Mouse (Mus musculus) mature B cell (primary cell): Measurements from ENCODE around the gene Rps15a.

Experiments used
- in situ Hi-C: fragments of 300-500 bp; cut with MboI; formaldehyde crosslinking; loops from 2 replicates; pipeline ENCODE4 v1.14.3; 2019

Gene Rps15a

GRCm38 (mm10) chr7:118115877-118116568 lies at the start of gene Rps15a:
TSS of gene Rps15a (minus strand) at chr7:118116188.
- in situ Hi-C loops, result loop anchor here (25.0 kb wide), 3 partner anchors 421 to 1779 kb away; partner anchors contain the start of genes Ccp110, Coq7, Gde1 and Rps13

GRCm38 (mm10) chr7:118163006-118163405 lies 47.0 kb upstream of the Rps15a start:
- in situ Hi-C loops, result no loop called here

- in situ Hi-C loops, result no loop called here
Observed at GRCm38 (mm10) chr7:118160121-118160520, 44.1 kb upstream of the Rps15a start.

- in situ Hi-C loops, result no loop called here
Observed at GRCm38 (mm10) chr7:118156461-118156860, 40.5 kb upstream of the Rps15a start.

- in situ Hi-C loops, result no loop called here
Observed at GRCm38 (mm10) chr7:118154150-118154549, 38.2 kb upstream of the Rps15a start.

GRCm38 (mm10) chr7:118143602-118144001 lies 27.6 kb upstream of the Rps15a start:
- in situ Hi-C loops, result no loop called here

GRCm38 (mm10) chr7:118143123-118143522 lies 27.1 kb upstream of the Rps15a start:
- in situ Hi-C loops, result no loop called here

- in situ Hi-C loops, result no loop called here
Observed at GRCm38 (mm10) chr7:118141271-118141670, 25.3 kb upstream of the Rps15a start.

GRCm38 (mm10) chr7:118135128-118135527 lies 19.1 kb upstream of the Rps15a start:
- in situ Hi-C loops, result no loop called here

- in situ Hi-C loops, result no loop called here
Observed at GRCm38 (mm10) chr7:118129430-118130041, 13.5 kb upstream of the Rps15a start, which contains the start of gene Arl6ip1. TSS of gene Arl6ip1 (minus strand) at chr7:118129662.

- in situ Hi-C loops, result no loop called here
Observed at GRCm38 (mm10) chr7:118128925-118129429, 13.0 kb upstream of the Rps15a start.

- in situ Hi-C loops, result no loop called here
Observed at GRCm38 (mm10) chr7:118126219-118126875, 10.4 kb upstream of the Rps15a start.

- in situ Hi-C loops, result no loop called here
Observed at GRCm38 (mm10) chr7:118125736-118126135, 9.7 kb upstream of the Rps15a start.

- in situ Hi-C loops, result loop anchor here (25.0 kb wide), 3 partner anchors 414 to 1786 kb away; partner anchors contain the start of genes Ccp110, Coq7, Gde1 and Rps13
Observed at GRCm38 (mm10) chr7:118123512-118124411, 7.8 kb upstream of the Rps15a start.

GRCm38 (mm10) chr7:118122235-118122634 lies 6.2 kb upstream of the Rps15a start:
- in situ Hi-C loops, result loop anchor here (25.0 kb wide), 3 partner anchors 415 to 1785 kb away; partner anchors contain the start of genes Ccp110, Coq7, Gde1 and Rps13

- in situ Hi-C loops, result loop anchor here (25.0 kb wide), 3 partner anchors 417 to 1783 kb away; partner anchors contain the start of genes Ccp110, Coq7, Gde1 and Rps13
Observed at GRCm38 (mm10) chr7:118120654-118121053, 4.7 kb upstream of the Rps15a start.

- in situ Hi-C loops, result loop anchor here (25.0 kb wide), 3 partner anchors 417 to 1783 kb away; partner anchors contain the start of genes Ccp110, Coq7, Gde1 and Rps13
Observed at GRCm38 (mm10) chr7:118119946-118120345, 4.0 kb upstream of the Rps15a start.

- in situ Hi-C loops, result loop anchor here (25.0 kb wide), 3 partner anchors 418 to 1782 kb away; partner anchors contain the start of genes Ccp110, Coq7, Gde1 and Rps13
Observed at GRCm38 (mm10) chr7:118119142-118119541, 3.2 kb upstream of the Rps15a start.

- in situ Hi-C loops, result loop anchor here (25.0 kb wide), 3 partner anchors 419 to 1781 kb away; partner anchors contain the start of genes Ccp110, Coq7, Gde1 and Rps13
Observed at GRCm38 (mm10) chr7:118118426-118118825, 2.4 kb upstream of the Rps15a start.

GRCm38 (mm10) chr7:118117539-118118210 lies 1.7 kb upstream of the Rps15a start:
- in situ Hi-C loops, result loop anchor here (25.0 kb wide), 3 partner anchors 420 to 1780 kb away; partner anchors contain the start of genes Ccp110, Coq7, Gde1 and Rps13
